Mouse (Mus musculus) C2C12 (cell line): ENCODE results near the gene Zfyve28.

ENCODE experiments used
- CEBPB ChIP-seq: IDR thresholded peaks from one replicate; pipeline ENCODE4 v1.6.1; 2011; ENCODE audit warnings: low read depth, mild to moderate bottlenecking, control low read depth, moderate library complexity
- CTCF ChIP-seq: IDR thresholded peaks from one replicate; pipeline ENCODE4 v1.5.1; 2011; ENCODE audit not compliant: control insufficient read depth, insufficient read depth, insufficient read length
- FOSL1 ChIP-seq: IDR thresholded peaks from one replicate; pipeline ENCODE4 v1.8.0; 2011; ENCODE audit warnings: mild to moderate bottlenecking, low read length; ENCODE audit not compliant: poor library complexity, insufficient read depth, severe bottlenecking
- MAX ChIP-seq: IDR thresholded peaks from one replicate; pipeline ENCODE4 v1.6.1; 2011; ENCODE audit warnings: mild to moderate bottlenecking, control low read depth
- MYOD1 ChIP-seq: IDR thresholded peaks from one replicate; pipeline ENCODE4 v1.6.1; 2011; ENCODE audit warnings: low read depth; ENCODE audit not compliant: control insufficient read depth, insufficient read length
- MYOG ChIP-seq: IDR thresholded peaks from one replicate; pipeline ENCODE4 v1.6.1; 2011; ENCODE audit not compliant: control insufficient read depth, insufficient read length; ENCODE audit errors: extremely low read depth
- USF1 ChIP-seq: IDR thresholded peaks from one replicate; pipeline ENCODE4 v1.6.1; 2011; ENCODE audit warnings: low read depth, mild to moderate bottlenecking, control low read depth, moderate library complexity

GRCm38 (mm10) chr5:34174021-34174420, 114.2 kb downstream of the Zfyve28 start:
- TF ChIP-seq CTCF (no peak), USF1 (no peak), MYOG (no peak), FOSL1 (no peak), MAX (no peak), MYOD1 (no peak), CEBPB (no peak)
